Mouse (Mus musculus): Measurements from ENCODE around the gene Pold1.

Gene Pold1

GRCm38 (mm10) chr7:44546274-44546673, 2.4 kb downstream of the Pold1 start:
- DNase-seq (ENCODE audit: low read depth), result no peak

GRCm38 (mm10) chr7:44543071-44543470, 5.6 kb downstream of the Pold1 start:
- DNase-seq (ENCODE audit: low read depth), result no peak

- no peak for DNase-seq (ENCODE audit: low read depth)
Observed at GRCm38 (mm10) chr7:44542555-44542954, 6.1 kb downstream of the Pold1 start.

GRCm38 (mm10) chr7:44538756-44539624, 9.7 kb downstream of the Pold1 start:
- no peak for DNase-seq (ENCODE audit: low read depth)

GRCm38 (mm10) chr7:44537496-44537895, 11.2 kb downstream of the Pold1 start:
- no peak for DNase-seq (ENCODE audit: low read depth)

GRCm38 (mm10) chr7:44537009-44537408, 11.6 kb downstream of the Pold1 start:
- DNase-seq (ENCODE audit: low read depth), result no peak

GRCm38 (mm10) chr7:44536590-44536968, 12.1 kb downstream of the Pold1 start:
- no peak for DNase-seq (ENCODE audit: low read depth)

GRCm38 (mm10) chr7:44535657-44536589, 12.7 kb downstream of the Pold1 start:
- no peak for DNase-seq (ENCODE audit: low read depth)

GRCm38 (mm10) chr7:44534656-44535441, 13.8 kb downstream of the Pold1 start:
- DNase-seq (ENCODE audit: low read depth), result no peak

GRCm38 (mm10) chr7:44534242-44534641, 14.4 kb downstream of the Pold1 start:
- DNase-seq (ENCODE audit: low read depth), result no peak

GRCm38 (mm10) chr7:44533746-44534045, 15.0 kb downstream of the Pold1 start:
- DNase-seq (ENCODE audit: low read depth), result no peak

- DNase-seq (ENCODE audit: low read depth), result no peak
Observed at GRCm38 (mm10) chr7:44532918-44533745, 15.5 kb downstream of the Pold1 start.

GRCm38 (mm10) chr7:44531946-44532732, 16.5 kb downstream of the Pold1 start, which contains the start of gene Spib:
Spib (minus strand) TSS chr7:44532071.
- no peak for DNase-seq (ENCODE audit: low read depth)

GRCm38 (mm10) chr7:44531207-44531606, 17.4 kb downstream of the Pold1 start:
- no peak for DNase-seq (ENCODE audit: low read depth)

GRCm38 (mm10) chr7:44530507-44530906, 18.1 kb downstream of the Pold1 start:
- DNase-seq (ENCODE audit: low read depth), result no peak

- DNase-seq (ENCODE audit: low read depth), result no peak
Observed at GRCm38 (mm10) chr7:44529518-44529917, 19.1 kb downstream of the Pold1 start.

- DNase-seq (ENCODE audit: low read depth), result peak; percentile 73
Observed at GRCm38 (mm10) chr7:44527483-44528398, 20.9 kb downstream of the Pold1 start.

- DNase-seq (ENCODE audit: low read depth), result no peak
Observed at GRCm38 (mm10) chr7:44526414-44527154, 22.1 kb downstream of the Pold1 start.
